Mouse (Mus musculus) yolk sac, embryonic 10.5 days (tissue): Measurements from ENCODE around the gene Tmem121.

ENCODE experiments used
- DNase-seq: peaks from one replicate; pipeline ENCODE4 v3.0.0-alpha.2; 2017; ENCODE audit warnings: low spot score

Tmem121 gene

DNA sequence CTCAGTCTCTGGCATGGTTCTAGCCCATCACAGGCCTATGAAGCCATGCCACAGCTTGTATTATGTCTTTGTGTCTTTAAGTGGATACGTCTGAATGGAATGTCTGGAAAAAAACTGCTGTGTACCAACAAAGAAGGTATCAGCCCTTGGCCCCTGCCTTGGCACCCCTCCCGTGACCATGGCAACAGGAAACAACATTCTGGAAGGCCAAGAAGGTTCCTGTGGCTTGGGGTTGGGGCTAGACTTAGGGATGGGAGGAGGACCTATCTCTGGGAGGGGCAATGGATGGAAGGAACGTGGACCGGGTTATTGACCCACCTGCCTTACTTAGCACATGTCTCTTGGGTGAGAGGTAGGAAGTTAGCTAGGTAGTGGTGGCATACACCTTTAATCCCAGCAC, 36.4 kb upstream of the Tmem121 start:
- DNase-seq: no peak

DNA sequence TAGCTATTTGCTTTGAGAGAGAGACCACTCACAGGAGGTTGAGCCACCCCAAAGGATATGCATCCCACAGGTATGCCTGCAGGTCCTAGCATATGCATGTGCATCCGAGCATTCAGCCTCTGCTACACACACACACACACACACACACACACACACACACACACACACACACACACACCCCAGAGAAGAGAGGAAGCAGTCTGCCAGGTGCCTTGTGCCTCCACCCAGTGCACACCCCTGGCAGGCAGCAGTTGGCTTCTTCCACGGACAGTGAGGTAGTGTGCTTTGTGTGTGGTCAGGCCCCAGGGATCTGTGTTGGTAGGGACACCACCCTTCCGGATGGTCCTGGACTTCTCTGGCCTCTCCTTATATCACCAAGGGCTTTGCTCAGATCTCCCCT, 35.8 kb upstream of the Tmem121 start:
- DNase-seq: no peak

DNA sequence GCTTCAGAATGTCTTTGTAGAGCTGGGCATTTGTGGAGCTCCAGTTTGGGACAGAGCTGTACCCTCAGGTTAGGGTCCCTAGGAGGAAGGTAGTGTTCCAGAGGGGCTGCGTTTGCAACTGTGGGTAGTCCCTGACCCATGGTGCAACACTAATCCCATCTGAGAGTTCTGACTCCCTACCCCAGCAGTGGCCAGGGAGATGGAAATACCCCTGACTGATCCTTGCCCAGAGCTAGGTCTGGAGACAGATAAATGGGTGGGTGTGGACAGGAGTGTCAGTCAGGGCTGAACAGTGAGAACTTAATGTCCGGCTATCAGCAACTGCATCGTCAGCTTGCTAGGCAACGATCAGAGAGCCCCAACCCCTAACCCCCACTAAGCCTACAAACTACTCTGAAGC, 35.1 kb upstream of the Tmem121 start:
- DNase-seq: no peak

DNA sequence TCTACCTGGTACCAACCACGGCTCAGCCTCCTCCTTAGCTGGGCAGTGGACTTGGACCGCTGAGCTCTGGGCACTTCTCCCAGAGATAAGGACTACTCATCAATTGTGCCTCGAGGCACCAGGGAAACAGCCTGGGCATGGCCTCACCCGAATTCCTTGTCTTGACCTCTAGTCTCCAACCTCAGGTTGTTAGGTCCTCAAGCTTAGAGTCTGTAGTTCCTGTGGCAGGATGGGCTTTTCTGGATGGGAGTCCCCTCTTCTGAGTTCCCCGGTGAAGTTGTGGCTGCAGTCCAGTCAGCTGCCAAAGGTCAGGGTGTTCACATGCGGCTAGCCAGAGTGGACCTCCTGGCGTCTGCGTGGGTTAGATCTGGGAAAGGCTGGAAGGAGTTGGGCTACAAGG, 34.7 kb upstream of the Tmem121 start:
- DNase-seq: no peak

DNA sequence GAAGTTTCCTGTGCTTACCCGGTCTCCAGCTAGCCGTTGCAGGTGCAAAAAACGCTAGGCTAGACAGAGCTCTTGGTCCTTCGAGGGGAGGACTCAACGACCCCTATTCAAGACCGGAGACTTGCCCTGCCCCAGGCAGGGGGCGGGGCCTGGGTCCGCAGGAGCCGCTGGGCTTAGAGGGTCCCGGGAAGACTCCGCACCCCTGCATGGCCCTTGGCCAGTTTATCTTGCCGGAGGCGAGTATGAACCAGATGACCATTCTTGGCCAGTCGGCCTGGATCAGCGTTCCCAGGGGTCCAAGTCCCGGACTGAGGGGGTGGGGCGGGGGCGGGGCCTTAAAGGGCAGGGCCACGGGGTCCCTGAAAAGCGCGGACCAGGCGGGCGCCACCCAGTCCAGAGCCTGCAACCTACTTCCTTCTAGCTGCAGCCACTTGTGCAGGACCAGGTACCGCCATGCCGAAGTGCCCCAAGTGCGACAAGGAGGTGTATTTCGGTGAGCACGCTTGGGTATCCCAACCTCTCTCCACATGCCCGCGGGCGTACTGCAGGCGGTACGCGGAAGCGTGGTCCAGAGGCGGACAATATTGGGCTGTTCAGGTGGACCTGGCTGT, 34.0 kb upstream of the Tmem121 start:
- DNase-seq: peak; percentile 88

DNA sequence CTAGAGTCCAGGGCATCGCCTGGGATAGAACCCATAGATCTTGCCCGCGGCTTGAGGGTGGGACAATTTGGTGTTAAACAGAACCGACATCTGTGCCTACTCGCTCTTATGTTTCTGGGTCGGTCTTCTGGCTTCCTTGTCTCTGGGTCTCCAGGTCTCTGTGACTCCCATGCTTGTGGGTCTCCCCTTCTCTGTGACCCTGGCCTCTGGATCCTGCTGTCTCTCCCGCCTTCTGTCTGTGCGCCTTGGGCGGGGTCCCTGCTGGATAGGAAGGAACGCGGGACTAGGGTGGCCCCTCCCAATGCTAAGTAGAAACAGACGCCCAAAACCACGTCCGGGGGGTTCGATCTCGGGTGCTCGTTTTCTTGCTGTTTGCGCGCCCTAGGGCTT, 33.5 kb upstream of the Tmem121 start:
- DNase-seq: no peak

DNA sequence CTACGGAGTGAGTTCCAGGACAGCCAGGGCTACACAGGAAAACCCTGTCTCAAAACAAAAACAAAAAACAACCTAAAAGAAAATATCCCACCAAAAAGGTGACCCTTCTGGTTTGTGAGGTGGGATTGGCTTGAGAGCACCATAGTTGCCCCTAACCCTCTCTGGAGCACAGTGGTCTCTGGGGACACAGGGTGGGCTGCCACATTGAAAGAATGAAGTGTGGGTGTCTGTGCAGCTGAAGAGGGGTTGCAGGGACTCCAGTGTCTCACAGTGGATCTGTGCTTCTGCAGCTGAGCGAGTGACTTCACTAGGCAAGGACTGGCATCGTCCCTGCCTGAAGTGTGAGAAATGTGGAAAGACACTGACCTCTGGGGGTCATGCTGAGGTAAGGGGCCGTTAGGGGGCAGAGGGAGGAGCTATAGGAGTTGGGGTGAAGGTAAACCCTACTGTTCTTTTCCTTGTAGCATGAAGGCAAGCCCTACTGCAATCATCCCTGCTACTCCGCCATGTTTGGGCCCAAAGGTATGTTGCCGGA, 32.7 kb upstream of the Tmem121 start:
- no peak for DNase-seq

DNA sequence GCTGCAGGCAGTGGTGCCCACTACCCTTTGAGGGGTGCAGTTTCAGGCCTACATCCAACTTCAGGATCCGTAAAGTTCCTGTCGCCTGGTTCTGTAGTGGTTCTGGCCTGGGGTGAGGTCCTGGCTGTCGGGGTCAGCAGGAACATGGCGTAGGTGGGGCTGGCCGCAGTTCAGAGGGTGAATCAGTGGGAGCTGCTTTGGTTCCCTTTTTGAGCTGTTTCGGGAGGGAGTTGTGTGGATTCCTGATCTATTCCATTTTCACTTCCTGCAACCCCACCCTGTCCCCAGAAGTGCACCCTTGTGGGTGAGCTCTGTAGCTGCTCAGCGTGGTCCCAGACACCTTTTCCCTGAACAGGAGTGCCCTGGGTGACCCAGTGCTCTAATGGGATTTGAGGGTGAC, 31.8 kb upstream of the Tmem121 start:
- DNase-seq: no peak

DNA sequence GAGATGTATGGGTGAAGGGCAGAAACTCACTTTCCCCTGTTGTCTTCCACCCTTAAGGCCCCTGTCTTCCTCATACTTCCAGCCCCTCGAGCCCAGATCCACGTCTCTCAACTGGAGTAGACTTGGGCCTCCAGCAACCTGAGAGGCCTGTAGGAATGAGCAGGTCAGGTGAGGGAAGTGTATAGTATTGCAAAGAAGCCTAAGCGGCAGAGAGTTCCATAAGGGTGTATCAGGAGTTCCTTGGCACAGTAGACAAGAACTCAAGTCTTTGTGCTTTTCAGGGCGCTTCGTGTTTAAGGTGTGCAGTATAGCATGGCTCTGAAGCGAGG, 31.0 kb upstream of the Tmem121 start:
- no peak for DNase-seq

DNA sequence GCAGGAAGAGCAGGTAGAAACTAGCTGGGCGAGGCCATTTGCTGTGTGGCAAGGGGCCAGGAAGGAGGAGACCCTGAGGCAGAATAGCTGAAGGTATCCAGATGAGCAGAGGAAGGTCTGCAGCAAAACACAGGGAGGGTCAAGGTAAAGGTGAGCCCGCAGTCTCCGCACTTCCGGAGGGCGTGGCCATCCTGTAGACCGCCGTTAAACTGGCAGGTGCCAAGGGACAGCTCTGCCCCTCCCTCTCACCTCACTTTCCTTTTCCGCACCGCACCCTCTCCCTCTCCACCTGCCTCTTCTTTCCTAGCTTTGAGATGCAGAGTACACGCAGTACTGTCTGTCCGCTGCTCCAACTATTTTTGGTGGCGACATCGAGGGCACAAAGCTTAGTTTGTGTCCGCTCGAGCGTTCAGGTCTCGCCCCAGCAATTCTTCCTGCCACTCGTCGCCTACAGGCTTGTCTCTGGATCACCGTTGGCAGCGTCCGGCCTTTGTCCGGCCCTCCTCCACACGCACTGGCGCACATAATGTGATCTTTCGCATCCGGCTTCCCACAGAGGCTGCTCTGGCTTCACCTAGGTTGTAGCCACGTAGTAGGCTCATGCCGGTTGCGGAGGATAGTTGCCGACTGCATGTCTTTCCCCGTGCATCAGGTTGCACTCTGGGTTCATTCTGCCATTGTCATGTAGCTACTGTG, 30.5 kb upstream of the Tmem121 start:
- peak; percentile 55 for DNase-seq

DNA sequence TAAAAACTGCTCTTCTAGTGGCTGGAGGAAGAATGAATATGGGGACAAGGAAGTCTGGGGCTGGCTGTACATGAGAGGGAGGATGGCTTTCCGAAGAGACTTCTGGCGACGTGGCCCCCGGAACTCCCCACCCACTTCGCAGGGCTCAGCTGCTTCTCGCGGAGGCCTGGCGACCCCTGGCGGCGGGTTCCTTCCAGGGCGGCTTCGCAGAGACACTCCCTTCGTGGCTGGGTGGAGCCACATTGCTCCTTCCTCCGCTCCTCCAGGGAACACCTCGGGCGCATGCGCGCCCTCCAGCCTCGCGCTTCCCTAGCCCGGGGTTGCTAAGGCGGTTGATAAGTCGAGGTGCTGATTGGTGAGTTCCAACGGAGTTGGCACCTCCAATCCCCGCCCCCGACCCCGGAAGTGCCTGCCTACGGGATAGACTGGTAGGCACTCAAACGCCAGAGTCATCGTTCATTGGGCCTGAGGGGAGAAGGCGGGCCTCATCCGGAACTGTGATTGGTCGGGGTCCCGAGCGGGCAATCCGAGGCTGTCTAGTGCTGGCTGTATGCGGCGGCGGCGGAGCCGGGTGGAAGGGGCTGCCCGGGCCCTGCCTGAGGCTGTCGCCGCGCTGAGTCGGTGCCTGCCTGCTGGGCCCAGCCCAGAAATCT, 29.7 kb upstream of the Tmem121 start, which contains the start of gene Tedc1:
Gene Tedc1 (plus strand): TSS at position 535 of the 653 bp plus-strand sequence.
- peak; percentile 99 for DNase-seq

DNA sequence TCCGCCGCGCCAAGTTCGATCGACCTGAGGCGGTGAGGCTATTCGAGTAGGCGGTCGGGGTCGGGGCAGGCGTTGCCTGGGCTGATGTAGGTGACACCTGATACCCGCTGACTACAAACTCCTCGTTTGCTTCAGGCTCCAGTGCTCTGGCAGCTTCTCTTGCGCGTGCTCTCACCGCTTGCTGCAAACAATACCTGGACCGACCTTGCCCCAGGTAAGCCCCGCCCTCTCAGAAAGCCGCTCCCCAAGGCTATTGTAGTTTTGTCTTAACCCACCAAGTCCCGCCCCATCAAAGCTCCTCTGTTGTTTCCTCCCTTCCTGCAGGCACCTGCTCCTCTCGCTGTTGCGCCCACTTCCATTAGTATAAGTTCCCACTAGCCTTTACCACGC, 29.2 kb upstream of the Tmem121 start:
- DNase-seq: no peak

DNA sequence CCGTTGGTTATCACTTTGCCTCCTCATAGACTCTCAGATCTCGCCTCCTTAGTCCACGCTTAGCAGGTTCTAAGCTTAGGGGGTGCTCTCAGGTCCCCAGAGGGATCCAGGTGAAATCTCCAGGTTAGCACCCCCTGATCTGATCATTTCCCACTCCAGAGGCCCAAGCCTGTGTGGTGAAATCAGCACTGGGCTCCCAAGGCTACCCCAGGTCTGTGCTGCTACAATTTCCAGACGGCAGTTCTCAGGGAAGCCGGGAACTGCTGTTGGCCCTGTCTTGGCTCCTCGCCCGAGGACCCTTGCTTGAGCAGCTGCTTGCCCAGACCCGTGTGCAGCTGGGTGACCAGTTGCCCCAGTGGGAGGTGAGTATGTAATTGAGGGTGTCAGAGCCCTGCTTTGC, 28.7 kb upstream of the Tmem121 start:
- DNase-seq: no peak

DNA sequence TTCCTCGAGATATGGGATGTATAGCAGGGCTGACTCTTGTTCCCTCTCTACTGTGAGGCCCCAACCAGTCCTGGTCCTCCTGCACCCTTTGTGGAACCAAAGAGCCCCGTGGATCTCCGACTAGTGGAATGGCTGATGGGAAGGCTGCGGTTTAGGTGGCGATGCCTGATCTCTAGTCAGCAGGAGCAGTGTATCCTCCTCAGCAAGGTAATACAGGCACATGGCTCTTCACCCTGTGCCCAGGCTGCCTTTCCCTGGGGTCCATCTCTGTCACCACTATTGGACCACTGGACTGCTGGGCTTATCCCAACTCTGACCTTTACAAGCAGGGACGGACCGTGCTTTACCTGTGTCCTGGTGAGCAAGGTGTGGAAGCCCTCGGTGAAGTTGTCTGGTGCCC, 28.2 kb upstream of the Tmem121 start:
- DNase-seq: no peak

DNA sequence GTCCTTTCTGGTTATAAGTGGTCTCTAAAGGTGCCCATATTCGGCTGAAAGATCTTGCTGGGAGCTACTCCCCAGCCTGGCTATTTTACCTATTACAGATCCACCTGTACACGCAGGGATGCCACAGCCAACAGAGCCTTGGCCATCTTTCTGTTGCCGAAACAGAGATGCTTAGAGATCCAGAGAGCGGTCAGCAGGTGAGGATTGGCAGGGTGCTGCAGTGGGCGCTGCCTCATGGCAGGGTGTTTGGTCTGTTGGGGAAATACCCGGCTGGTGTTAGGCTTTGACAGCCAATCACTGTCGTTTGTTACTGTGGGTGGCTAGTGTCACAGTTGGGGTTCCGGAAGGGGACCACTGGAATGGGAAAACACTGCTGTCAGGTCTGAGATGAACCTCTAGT, 27.8 kb upstream of the Tmem121 start:
- no peak for DNase-seq

DNA sequence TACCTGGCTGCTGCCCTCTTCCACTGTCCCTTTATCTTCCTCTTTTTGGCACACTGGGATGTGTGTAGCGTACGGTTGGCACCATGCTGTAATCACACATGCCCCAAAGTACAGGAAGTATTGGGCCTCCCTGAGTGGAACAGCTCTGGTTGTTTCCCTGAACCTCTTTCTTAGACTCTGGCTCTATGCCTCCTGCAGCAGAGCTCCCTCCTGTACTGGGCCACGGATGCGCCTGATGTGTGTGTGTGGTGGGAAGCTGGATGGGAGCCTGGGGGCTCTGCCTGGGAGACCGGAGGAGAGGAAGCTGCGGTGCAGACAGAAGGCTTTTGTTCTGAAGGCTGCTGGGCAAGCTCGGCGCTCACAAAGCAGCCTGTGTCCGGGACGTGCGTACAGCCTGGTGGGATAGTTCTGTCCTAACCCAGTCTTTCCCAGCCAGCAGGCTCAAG, 22.1 kb upstream of the Tmem121 start:
- DNase-seq: no peak

DNA sequence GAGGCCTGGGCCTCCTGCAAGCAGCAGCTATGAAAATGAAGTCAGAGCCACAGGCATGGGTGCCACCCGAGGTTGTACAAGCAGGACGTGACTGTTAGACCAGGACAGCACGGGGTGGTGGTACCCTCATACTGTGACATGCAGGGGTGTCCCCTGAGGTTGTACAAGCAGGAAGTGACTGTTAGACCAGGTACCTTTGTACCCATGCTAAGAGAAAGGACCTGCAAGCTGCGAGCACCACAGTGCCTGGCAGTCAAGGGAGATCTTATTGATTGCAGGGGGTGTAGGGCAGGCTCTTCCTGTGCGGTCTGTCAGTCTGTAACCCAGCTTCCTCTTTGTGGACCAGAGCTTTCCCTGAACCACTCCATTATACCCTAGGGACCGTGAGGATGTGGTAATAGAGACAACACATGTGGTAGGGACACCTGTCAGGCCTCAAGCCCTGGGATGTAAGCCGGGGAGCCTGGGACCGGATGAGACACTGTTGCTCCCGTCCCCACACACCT, 17.6 kb upstream of the Tmem121 start:
- no peak for DNase-seq

DNA sequence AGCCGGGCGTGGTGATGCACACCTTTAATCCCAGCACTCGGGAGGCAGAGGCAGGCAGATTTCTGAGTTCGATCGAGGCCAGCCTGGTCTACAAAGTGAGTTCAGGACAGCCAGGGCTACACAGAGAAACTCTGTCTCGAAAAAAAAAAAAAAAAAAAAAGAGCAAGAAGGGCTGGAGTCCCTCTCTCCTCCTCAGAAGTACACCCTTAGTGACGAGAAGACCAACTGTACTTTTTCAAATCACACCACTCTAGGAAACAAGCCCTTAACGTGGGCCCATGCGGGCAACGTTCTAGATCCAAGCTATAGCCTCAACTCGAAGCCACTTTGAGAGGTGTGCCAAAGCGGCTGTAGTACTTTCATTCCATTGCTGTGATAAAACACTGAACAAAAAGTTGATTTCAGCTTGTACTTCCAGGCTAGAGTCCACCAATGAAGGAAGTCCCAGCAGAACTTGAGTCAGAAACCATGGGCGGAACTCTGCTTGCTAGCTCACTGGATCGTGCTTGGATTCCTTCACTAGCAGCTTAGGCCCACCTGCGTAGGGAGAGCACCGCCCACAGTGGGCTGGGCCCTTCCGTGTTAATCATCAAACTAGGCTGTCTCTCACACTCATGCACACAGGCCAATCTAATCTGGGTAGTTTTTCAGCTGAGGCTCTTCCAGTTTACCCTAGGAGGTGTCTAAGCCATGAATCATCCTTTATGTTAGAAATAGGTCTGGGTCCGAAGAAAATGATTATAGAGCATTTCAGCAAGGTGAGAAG, 8.6 kb upstream of the Tmem121 start:
- DNase-seq: peak; percentile 52

DNA sequence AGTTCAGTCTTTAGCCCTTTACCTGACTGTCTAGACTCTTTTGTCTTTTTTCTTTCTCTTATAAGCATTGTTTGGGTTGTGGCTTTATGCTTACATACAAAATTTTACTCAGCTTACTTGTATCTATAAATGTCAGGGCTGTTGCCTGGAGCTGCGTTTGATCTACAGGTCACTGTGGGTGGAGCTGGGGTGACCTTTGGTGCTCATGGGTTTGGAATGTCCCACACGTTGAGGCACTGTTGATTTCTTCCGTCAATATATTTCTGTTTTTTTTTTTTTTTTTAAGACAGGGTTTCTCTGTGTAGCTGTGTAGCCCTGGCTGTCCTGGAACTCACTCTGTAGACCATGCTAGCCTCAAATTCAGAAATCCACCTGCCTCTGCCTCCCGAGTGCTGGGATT, 4.7 kb upstream of the Tmem121 start:
- no peak for DNase-seq

DNA sequence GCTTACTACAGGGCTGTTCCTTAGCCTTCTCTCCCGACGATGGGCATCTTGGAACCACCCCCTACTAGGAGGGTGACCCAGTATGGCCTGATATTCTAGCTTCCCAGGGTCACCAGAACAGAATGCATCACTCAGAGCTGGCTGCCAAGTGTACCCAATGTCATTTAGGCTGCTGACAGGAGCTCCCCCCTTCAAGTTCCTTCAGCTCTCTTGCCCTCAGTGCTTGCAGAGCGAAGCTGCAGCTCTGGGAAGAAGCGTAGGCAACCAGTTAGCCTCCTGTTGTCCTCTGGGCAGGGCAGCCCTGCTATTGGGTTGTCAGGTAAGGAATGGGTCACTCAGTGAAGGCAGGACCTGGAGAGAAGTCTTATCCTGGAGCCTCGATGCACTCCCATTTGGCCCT, 785 bp upstream of the Tmem121 start:
- no peak for DNase-seq

DNA sequence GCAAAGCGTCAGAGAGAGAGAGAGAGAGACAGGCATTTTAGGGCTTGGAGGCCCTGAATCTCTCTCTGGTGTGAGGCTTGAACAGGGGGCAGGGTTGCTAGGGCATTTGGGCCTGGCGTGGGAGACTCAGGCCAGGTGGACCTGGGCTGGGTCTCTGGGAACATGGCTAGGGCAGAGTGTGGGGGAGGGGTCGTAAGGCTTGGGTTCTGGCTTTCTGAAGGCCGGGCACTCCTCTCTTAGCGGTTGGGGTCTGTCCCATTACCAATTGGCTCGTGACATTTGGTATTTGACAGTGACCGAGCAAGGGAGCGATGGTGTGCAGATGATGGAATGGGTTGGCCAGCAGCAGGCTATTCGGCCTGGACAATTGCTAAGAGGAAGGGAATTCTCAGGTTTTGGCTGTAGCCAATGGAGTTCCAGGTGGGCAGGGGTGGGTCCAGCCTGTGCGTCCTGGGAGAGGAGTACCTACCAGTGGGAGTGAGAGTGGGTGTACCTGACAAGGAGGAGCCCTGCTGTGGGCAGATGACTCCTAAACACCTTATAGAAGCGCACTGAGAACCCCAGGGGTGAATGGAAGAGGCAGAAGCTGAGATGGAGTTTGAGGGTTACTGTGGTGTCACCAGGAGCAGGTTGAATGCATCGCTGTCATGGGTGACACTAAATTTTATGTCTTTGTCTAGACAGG, 738 bp downstream of the Tmem121 start:
- no peak for DNase-seq

DNA sequence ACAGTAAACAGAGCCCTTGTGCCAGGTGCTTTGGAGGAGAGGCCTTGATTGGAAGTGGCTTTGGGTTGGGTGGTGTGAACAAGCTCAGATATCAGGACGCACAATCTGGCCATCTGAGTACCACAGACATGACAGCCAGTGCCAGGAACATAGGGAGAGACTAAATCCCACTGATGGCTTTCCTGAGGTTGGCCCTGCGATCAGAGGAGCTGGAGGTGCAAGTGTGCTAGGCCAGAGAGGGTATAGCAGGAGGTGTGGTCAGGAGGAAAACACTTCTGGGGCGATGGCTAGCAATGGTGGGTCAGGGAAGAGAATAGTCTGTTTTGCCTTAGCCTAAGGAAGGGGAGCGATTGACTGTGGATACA, 1.3 kb downstream of the Tmem121 start:
- DNase-seq: no peak
